Mouse (Mus musculus) stomach, embryonic 14.5 days (tissue): ENCODE data around the gene Trp53tg5. TPM values are rescaled to one million over a fixed set of nuclear protein-coding genes. Genes with fewer than 3 reads are reported as not detected.

Experiments
- ATAC-seq: fragments of 200-750 bp; cut with Nextera tagmentation; 2 replicates; pipeline ENCODE4 v1.8.0; 2017; ENCODE audit warnings: low read depth, moderate TSS enrichment; ENCODE audit not compliant: insufficient number of reproducible peaks, insufficient read depth, low FRiP score
- H3K27ac ChIP-seq: fragments of 300-500 bp; sonication (generic); 2 replicates; pipeline ENCODE4 v1.5.1; 2014; ENCODE audit warnings: mild to moderate bottlenecking, low read length, moderate library complexity, mixed read lengths
- H3K27me3 ChIP-seq: fragments of 300-500 bp; sonication (generic); 2 replicates; pipeline ENCODE4 v1.6.1; 2014; ENCODE audit warnings: low read length, control low read depth, mixed read lengths; ENCODE audit not compliant: control insufficient read depth, insufficient read depth
- H3K36me3 ChIP-seq: fragments of 300-500 bp; sonication (generic); 2 replicates; pipeline ENCODE4 v1.6.1; 2014; ENCODE audit warnings: mild to moderate bottlenecking, control low read depth, low read length, moderate library complexity, mixed read lengths; ENCODE audit not compliant: control insufficient read depth, insufficient read depth
- H3K4me1 ChIP-seq: fragments of 300-500 bp; sonication (generic); 2 replicates; pipeline ENCODE4 v1.6.1; 2014; ENCODE audit warnings: low read length, control low read depth, mixed read lengths; ENCODE audit not compliant: control insufficient read depth, insufficient read depth
- H3K4me2 ChIP-seq: fragments of 300-500 bp; sonication (generic); replicated peaks from 2 replicates; pipeline ENCODE4 v1.6.1; 2014; ENCODE audit warnings: low read depth, low read length, control low read depth
- H3K4me3 ChIP-seq: fragments of 300-500 bp; sonication (generic); 2 replicates; pipeline ENCODE4 v1.5.1; 2014; ENCODE audit warnings: low read depth, low read length, control low read depth
- H3K9ac ChIP-seq: fragments of 300-500 bp; sonication (generic); replicated peaks from 2 replicates; pipeline ENCODE4 v1.6.1; 2014; ENCODE audit warnings: low read depth, mild to moderate bottlenecking, control low read depth, low read length, moderate library complexity, mixed read lengths
- H3K9me3 ChIP-seq: fragments of 300-500 bp; sonication (generic); 2 replicates; pipeline ENCODE4 v1.6.1; 2016; ENCODE audit warnings: low read depth, low read length, control low read depth; ENCODE audit not compliant: control insufficient read depth
- WGBS: fragments of 180-500 bp; shearing (Covaris S2); extraction: QIAGEN DNeasy Blood & Tissue Kit; methylation state at CpG from one replicate; pipeline ENCODE4 v1.1.7; 2014; 5-methylcytosine and 5-hydroxymethylcytosine counted together
- polyA plus RNA-seq: library from polyadenylated mRNA; unstranded; fragments of >200 nt; fragmentation: Nextera tagmentation; extraction: Ambion mirVana; gene quantifications from 2 replicates; pipeline ENCODE4 v1.2.1, GENCODE M21; 2014

Trp53tg5 gene
- polyA plus RNA-seq, result not detected in 2 replicates

GRCm38 (mm10) chr2:164473624-164474023, at the start of gene Trp53tg5:
Gene Trp53tg5, minus strand, starts transcription at chr2:164473724.
- H3K9ac ChIP-seq, result no peak within 1 kb of the TSS
- WGBS, result 87% methylated on average over 6 of the region's 6 CpGs

GRCm38 (mm10) chr2:164522280-164522679, 48.8 kb upstream of the Trp53tg5 start:
- Histone ChIP-seq H3K36me3 (no peaks in the 10 kb centered on the region), H3K9ac (no peak overlapping the region), H3K27ac (no peak overlapping the region), H3K4me1 (peaks cover 11% of the 10 kb centered on the region), H3K4me2 (no peak overlapping the region), H3K4me3 (no peak overlapping the region), H3K27me3 (no peaks in the 10 kb centered on the region), H3K9me3 (no peaks in the 10 kb centered on the region)
- 26% methylated on average over 8 of the region's 8 CpGs for WGBS
- no peak for ATAC-seq

More at GRCm38 (mm10) chr2:164473624-164474023, at the start of gene Trp53tg5:
- no peak within 1 kb of the TSS for H3K4me2 ChIP-seq
- H3K9me3 ChIP-seq, result no peaks in the 10 kb centered on the region
- no peak within 1 kb of the TSS for H3K4me3 ChIP-seq
- no peaks in the 10 kb centered on the region for H3K4me1 ChIP-seq
- H3K27me3 ChIP-seq, result no peaks in the 10 kb centered on the region
- no peaks in the 10 kb centered on the region; the same call in none of the 2 replicates for H3K36me3 ChIP-seq
- no peak within 1 kb of the TSS for H3K27ac ChIP-seq
- no peak for ATAC-seq

GRCm38 (mm10) chr2:164521841-164522240, 48.3 kb upstream of the Trp53tg5 start:
- Histone ChIP-seq H3K4me2 (no peak overlapping the region), H3K27me3 (no peaks in the 10 kb centered on the region), H3K9ac (no peak overlapping the region), H3K27ac (no peak overlapping the region), H3K36me3 (no peaks in the 10 kb centered on the region), H3K4me3 (no peak overlapping the region), H3K4me1 (peaks cover 11% of the 10 kb centered on the region), H3K9me3 (no peaks in the 10 kb centered on the region)
- WGBS, result 19% methylated on average over 11 of the region's 11 CpGs
- no peak for ATAC-seq

- Histone ChIP-seq H3K9me3 (no peaks in the 10 kb centered on the region), H3K4me3 (no peak overlapping the region), H3K4me1 (peaks cover 11% of the 10 kb centered on the region), H3K4me2 (no peak overlapping the region), H3K36me3 (no peaks in the 10 kb centered on the region), H3K27me3 (no peaks in the 10 kb centered on the region), H3K9ac (no peak overlapping the region), H3K27ac (no peak overlapping the region)
- 20% methylated on average over 3 of the region's 3 CpGs for WGBS
- ATAC-seq, result no peak
Observed at GRCm38 (mm10) chr2:164520782-164521181, 47.3 kb upstream of the Trp53tg5 start.

- Histone ChIP-seq H3K9me3 (no peaks in the 10 kb centered on the region), H3K36me3 (no peaks in the 10 kb centered on the region), H3K4me2 (no peak overlapping the region), H3K4me1 (peaks cover 11% of the 10 kb centered on the region), H3K27ac (peak overlapping the region; percentile 89; the same call in 1 of the 2 replicates), H3K4me3 (no peak overlapping the region), H3K27me3 (no peaks in the 10 kb centered on the region), H3K9ac (no peak overlapping the region)
- WGBS, result 52% methylated on average over 6 of the region's 6 CpGs
- no peak for ATAC-seq
Observed at GRCm38 (mm10) chr2:164519171-164519526, 45.6 kb upstream of the Trp53tg5 start.

- Histone ChIP-seq H3K9me3 (no peaks in the 10 kb centered on the region), H3K27me3 (no peaks in the 10 kb centered on the region), H3K27ac (peak overlapping the region; percentile 89; the same call in 1 of the 2 replicates), H3K4me3 (no peak overlapping the region), H3K4me2 (no peak overlapping the region), H3K4me1 (peaks cover 11% of the 10 kb centered on the region), H3K9ac (no peak overlapping the region), H3K36me3 (no peaks in the 10 kb centered on the region)
- ATAC-seq, result peak; percentile 14; the same call in 1 of the 2 replicates
- WGBS, result 34% methylated on average over 11 of the region's 11 CpGs
Observed at GRCm38 (mm10) chr2:164518266-164519170, 45.0 kb upstream of the Trp53tg5 start.

- no peak for ATAC-seq
- Histone ChIP-seq H3K27ac (peak overlapping the region; percentile 89; the same call in 1 of the 2 replicates), H3K9ac (no peak overlapping the region), H3K36me3 (no peaks in the 10 kb centered on the region), H3K4me2 (no peak overlapping the region), H3K4me1 (peaks cover 11% of the 10 kb centered on the region), H3K27me3 (no peaks in the 10 kb centered on the region), H3K9me3 (no peaks in the 10 kb centered on the region), H3K4me3 (no peak overlapping the region)
- 33% methylated on average over 10 of the region's 10 CpGs for WGBS
Observed at GRCm38 (mm10) chr2:164517485-164518221, 44.1 kb upstream of the Trp53tg5 start.

- no peaks in the 10 kb centered on the region for H3K27me3 ChIP-seq
- no peak for ATAC-seq
- no peaks in the 10 kb centered on the region for H3K9me3 ChIP-seq
- no peaks in the 10 kb centered on the region for H3K36me3 ChIP-seq
- no peak overlapping the region for H3K4me3 ChIP-seq
- H3K4me1 ChIP-seq, result peaks cover 8% of the 10 kb centered on the region
- H3K9ac ChIP-seq, result no peak overlapping the region
- WGBS, result 81% methylated on average over 11 of the region's 11 CpGs
- no peak overlapping the region for H3K27ac ChIP-seq
- no peak overlapping the region for H3K4me2 ChIP-seq
Observed at GRCm38 (mm10) chr2:164516592-164516991, 43.1 kb upstream of the Trp53tg5 start.
